Mouse (Mus musculus) kidney, adult 9 months (tissue): ENCODE results near the gene Nup210l.
"Not testable (repeated sequence)": the region's sequence is repeated elsewhere in the genome, so short reads cannot be mapped to it uniquely, and the experiment has no call there.

Source experiments
- DNase-seq: peaks from one replicate; pipeline ENCODE4 v3.0.0; 2022

Nup210l gene

GRCm38 (mm10) chr3:90231507-90232333 lies 127.8 kb downstream of the Nup210l start, which contains the start of gene Jtb:
Gene Jtb, plus strand, starts transcription at chr3:90231597.
- DNase-seq: peak; percentile 97

GRCm38 (mm10) chr3:90241251-90241650 lies 137.3 kb downstream of the Nup210l start:
- peak; percentile 78 for DNase-seq

- DNase-seq: no peak
Measured at GRCm38 (mm10) chr3:90241669-90242358, 137.9 kb downstream of the Nup210l start.

- DNase-seq: no peak
Measured at GRCm38 (mm10) chr3:90242984-90243775, 139.2 kb downstream of the Nup210l start, which contains the start of gene Creb3l4. Gene Creb3l4, minus strand, starts transcription at chr3:90243512.

- DNase-seq: no peak
Measured at GRCm38 (mm10) chr3:90245406-90245805, 141.5 kb downstream of the Nup210l start.

GRCm38 (mm10) chr3:90247630-90247959 lies 143.7 kb downstream of the Nup210l start:
- DNase-seq: no peak

- DNase-seq: peak; percentile 97
Measured at GRCm38 (mm10) chr3:90247960-90248745, 144.2 kb downstream of the Nup210l start, which contains the start of gene Slc39a1. Gene Slc39a1, plus strand, starts transcription at chr3:90248172.

GRCm38 (mm10) chr3:90248746-90249100 lies 144.8 kb downstream of the Nup210l start:
- no peak for DNase-seq

- DNase-seq: no peak
Measured at GRCm38 (mm10) chr3:90250791-90251190, 146.9 kb downstream of the Nup210l start.

- DNase-seq: not testable (repeated sequence)
Measured at GRCm38 (mm10) chr3:90251731-90252226, 147.8 kb downstream of the Nup210l start.

GRCm38 (mm10) chr3:90252659-90253058 lies 148.7 kb downstream of the Nup210l start:
- DNase-seq: not testable (repeated sequence)

- not testable (repeated sequence) for DNase-seq
Measured at GRCm38 (mm10) chr3:90253174-90253573, 149.2 kb downstream of the Nup210l start.

GRCm38 (mm10) chr3:90253653-90254418 lies 149.9 kb downstream of the Nup210l start, which contains the start of gene Crtc2:
Gene Crtc2, plus strand, starts transcription at chr3:90254163.
- peak; percentile 98 for DNase-seq

GRCm38 (mm10) chr3:90254419-90255193 lies 150.7 kb downstream of the Nup210l start:
- DNase-seq: no peak

GRCm38 (mm10) chr3:90255194-90255565 lies 151.2 kb downstream of the Nup210l start:
- no peak for DNase-seq

- no peak for DNase-seq
Measured at GRCm38 (mm10) chr3:90255784-90256353, 151.9 kb downstream of the Nup210l start.

- DNase-seq: peak; percentile 69
Measured at GRCm38 (mm10) chr3:90256731-90257530, 153.0 kb downstream of the Nup210l start.

- DNase-seq: peak; percentile 77
Measured at GRCm38 (mm10) chr3:90258521-90258920, 154.6 kb downstream of the Nup210l start.
